Mouse (Mus musculus) forebrain, embryonic 12.5 days (tissue): ENCODE data around the gene Nmt2. TPM values are rescaled to one million over a fixed set of nuclear protein-coding genes. Genes with fewer than 3 reads are reported as not detected.

Experiments used
- polyA plus RNA-seq: library from polyadenylated mRNA; unstranded; fragments of >200 nt; fragmentation: Nextera tagmentation; extraction: Ambion mirVana; gene quantifications from 2 replicates; pipeline ENCODE4 v1.2.1, GENCODE M21; 2016

Nmt2 gene
- polyA plus RNA-seq, 1 experiment from 2014 or later: 66.9 TPM

Other genes with a start within 250 kb of the Nmt2 start
- 36.8 and 38.5 TPM in 2 replicates for gene Fam171a1, start 170.0 kb upstream of the Nmt2 start, polyA plus RNA-seq
- 16.8 and 17.6 TPM in 2 replicates for gene Rpp38, start 48.4 kb downstream of the Nmt2 start, polyA plus RNA-seq
- gene Acbd7, start 52.0 kb downstream of the Nmt2 start, polyA plus RNA-seq: 0.69 and 1.2 TPM in 2 replicates
- gene Olah, start 113.0 kb downstream of the Nmt2 start, polyA plus RNA-seq: not detected in 2 replicates
- 2.1 and 3.2 TPM in 2 replicates for gene Meig1, start 138.4 kb downstream of the Nmt2 start, polyA plus RNA-seq
- gene Dclre1c, start 139.9 kb downstream of the Nmt2 start, polyA plus RNA-seq: 7.7 and 8.7 TPM in 2 replicates
- gene Suv39h2, start 190.8 kb downstream of the Nmt2 start, polyA plus RNA-seq: 37.8 and 40.3 TPM in 2 replicates
- 11.1 and 11.4 TPM in 2 replicates for gene Gm45902, start 228.6 kb downstream of the Nmt2 start, polyA plus RNA-seq
- gene Hspa14, start 228.6 kb downstream of the Nmt2 start, polyA plus RNA-seq: 104 and 107 TPM in 2 replicates
- 0.08 TPM in 2 replicates for gene Cdnf, start 228.8 kb downstream of the Nmt2 start, polyA plus RNA-seq